Mouse (Mus musculus): Measurements from ENCODE around the gene Olfr1217.

DNA sequence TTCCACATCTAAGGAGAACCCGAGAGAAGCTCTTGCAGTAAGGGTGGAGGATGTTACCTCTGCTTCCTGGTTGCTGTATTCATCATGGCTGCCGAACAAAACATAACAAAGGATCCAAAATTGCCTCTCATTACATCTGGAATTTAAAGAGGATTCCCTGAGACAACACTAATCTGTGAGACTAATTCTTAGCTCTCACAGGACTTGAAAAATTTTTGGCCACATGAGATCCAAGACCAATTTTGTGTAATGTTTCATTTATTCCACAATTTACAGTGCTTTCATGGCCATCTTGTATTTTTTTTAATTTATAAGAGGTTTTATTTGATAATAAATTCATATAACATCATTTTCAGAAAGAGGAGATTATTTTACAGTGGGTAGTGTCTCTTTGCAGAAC is at the start of gene Olfr1217:
- TF ChIP-seq GATA1 (IDR thresholded peaks at IDR 0.05; ENCODE audit: low read length): no peak
- TF ChIP-seq TAL1 (IDR thresholded peaks at IDR 0.05; ENCODE audit: low read length): no peak

Data from erythroblast, embryonic 14.5 days (primary cell).